Mouse (Mus musculus) kidney, postnatal 36 days (tissue): ENCODE results near the gene Olfr1066.
"Not testable (repeated sequence)": the region's sequence is repeated elsewhere in the genome, so short reads cannot be mapped to it uniquely, and the experiment has no call there.

ENCODE experiments used
- DNase-seq, 2 experiments: peaks; one replicate each; pipeline ENCODE4 v3.0.0; 2021 to 2022; ENCODE audit warnings: mixed read lengths in 2 of 2

Gene Olfr1066

DNA sequence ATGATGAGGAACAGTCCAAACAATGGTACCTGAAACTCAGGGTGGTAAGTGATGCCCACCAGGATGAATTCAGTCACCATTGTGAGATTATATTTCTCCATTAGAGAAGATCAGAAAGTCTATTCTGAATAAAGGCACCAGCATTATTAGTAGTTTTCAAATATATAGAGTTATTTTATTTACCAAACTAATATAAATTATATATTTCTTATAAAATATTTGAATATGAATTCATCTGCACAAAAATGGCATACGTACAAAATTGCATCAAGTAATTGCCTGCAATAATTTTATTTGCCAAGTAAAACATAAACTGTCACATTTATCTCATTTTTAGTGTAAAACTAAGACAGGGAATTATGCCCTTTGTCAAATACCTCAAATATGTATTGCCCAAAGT is at the start of gene Olfr1066:
Gene Olfr1066, minus strand, starts transcription at position 101 of the 400 bp plus-strand sequence.
- DNase-seq: no peak

DNA sequence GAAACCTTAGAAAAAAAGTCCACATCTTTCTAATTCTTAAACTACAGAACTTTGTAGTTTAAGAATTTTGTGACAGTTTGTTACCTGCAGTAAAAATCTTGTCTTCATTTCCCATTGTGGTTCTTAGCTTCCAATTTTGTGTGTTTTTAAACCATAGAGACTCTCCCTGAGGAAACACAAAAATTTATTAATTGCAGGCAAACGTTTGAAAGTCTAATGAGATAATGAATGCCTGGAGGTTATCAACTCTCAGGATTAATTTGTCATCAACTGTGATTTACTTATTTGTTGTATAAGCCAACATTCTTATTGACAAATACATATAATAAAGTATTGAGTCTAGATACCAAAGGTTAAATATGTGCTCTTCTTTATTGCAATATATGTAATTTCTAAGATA is 31.2 kb upstream of the Olfr1066 start, which contains the start of gene Olfr228:
Gene Olfr228, minus strand, starts transcription at position 101 of the 400 bp plus-strand sequence.
- DNase-seq: no peak

- peak; percentile 27 to 69 for DNase-seq
These were observed 8.5 kb upstream of the Olfr1066 start for GRCm38 (mm10) chr2:86464442-86465109.

DNA sequence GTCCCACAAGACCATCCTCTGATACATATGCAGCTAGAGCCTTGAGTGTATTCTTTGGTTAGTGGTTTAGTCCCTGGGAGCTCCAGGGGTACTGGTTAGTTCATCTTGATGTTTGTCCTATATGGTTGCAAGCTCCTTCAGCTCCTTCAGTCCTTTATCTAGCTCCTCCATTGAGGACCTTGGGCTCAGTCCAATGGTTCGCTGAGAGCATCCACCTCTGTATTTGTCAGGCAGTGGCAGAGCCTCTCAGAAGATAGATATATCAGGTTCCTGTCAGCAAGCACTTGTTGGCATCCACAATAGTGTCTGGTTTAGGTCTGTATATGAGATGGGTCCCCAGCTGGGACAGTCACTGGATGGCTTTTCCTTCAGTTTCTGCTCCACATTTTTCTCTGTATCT is 4.4 kb upstream of the Olfr1066 start:
- DNase-seq: no peak

- DNase-seq: not testable (repeated sequence)
These were observed 5.6 kb downstream of the Olfr1066 start, which contains the start of gene Olfr1065 for GRCm38 (mm10) chr2:86450491-86450890. Gene Olfr1065 (minus strand): TSS chr2:86450591.

DNA sequence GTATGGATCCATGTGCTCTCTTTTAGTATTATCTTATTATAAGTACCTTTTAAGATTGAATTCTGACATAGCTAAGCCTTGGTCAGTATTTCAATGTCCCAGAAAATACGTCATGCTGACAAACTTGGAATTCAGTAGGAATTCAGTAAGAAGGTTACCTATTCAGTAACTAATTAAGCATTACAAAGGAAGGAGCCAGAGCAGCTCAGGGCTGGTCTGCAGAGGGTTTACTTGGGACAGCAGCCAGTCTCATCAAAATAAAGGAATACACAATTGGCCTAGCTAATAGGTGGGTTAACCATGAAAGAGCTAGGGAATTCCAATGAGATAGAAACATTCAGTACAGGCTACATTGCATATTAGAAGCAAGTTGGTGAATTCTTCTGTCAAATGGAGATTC is 14.0 kb downstream of the Olfr1066 start:
- DNase-seq: not testable (repeated sequence)

DNA sequence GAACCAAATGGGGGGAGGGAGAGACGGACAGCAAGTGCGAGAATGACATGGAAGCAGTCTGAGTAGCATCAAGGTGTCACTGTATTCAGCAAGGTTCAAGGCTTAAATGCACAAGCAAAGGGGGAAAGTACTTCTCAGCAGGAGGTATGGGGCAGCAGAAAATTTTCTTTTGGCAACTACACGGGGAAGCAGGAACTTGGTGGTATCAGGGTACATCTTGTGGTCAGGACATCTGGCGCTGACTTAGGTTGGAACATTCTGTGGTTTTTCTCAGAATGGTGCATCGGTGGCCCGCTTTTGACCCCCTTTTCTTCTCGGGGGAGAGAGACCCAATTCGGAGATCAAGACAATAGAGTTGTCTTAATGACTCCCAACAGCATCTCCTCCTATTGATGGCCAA is 27.6 kb downstream of the Olfr1066 start:
- not testable (repeated sequence) for DNase-seq

DNA sequence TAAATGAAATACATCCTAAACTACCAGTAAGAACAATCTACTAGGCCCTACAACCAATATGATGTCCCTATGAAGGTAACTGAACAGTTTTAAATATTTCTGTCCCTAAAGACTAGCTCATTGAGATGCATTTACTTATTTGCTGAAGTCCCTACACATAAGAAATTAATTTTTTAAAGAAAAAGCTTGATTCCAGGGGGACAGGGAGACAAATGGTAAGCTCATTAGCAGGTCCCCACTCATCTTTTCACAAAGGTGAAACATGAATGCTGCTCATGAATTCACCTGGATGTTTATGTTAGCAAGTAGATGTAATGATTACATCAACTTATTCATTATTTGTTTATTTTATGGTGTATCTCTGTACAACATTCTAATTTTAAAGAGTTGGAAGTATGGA is 29.4 kb downstream of the Olfr1066 start, which contains the start of gene Olfr1062:
Gene Olfr1062, minus strand, starts transcription at position 101 of the 400 bp plus-strand sequence.
- DNase-seq: not testable (repeated sequence)

- no peak for DNase-seq
These were observed 42.1 kb downstream of the Olfr1066 start, which contains the start of gene Olfr1061 for GRCm38 (mm10) chr2:86413950-86414349. Gene Olfr1061 (minus strand): TSS chr2:86414050.
